Mouse (Mus musculus) heart, postnatal 0 days (tissue): Measurements from ENCODE around the gene Rsph3b.
"Not testable (repeated sequence)": the region's sequence is repeated elsewhere in the genome, so short reads cannot be mapped to it uniquely, and the experiment has no call there.

Experiments
- CTCF ChIP-seq: IDR thresholded peaks from 2 replicates; pipeline ENCODE4 v1.5.1; 2016; ENCODE audit warnings: antibody characterized with exemption, control low read depth, low read depth
- EP300 ChIP-seq: IDR thresholded peaks from 2 replicates; pipeline ENCODE4 v1.6.1; 2016; ENCODE audit warnings: antibody characterized with exemption, low read depth

- TF ChIP-seq EP300, CTCF: not testable (repeated sequence)
These were observed 16.9 kb downstream of the Rsph3b start for GRCm38 (mm10) chr17:6931625-6932024.
